In genomic region chr7:70369061-70369730, GRCm38 (mm10) we compare ENCODE assay signal across 8 mouse cellular contexts. TPM values are rescaled to one million over a fixed set of nuclear protein-coding genes. Genes with fewer than 3 reads are reported as not detected.
DNase-seq lines count a peak whose midpoint lies in the region; ATAC-seq and TF ChIP-seq lines count a peak whose summit lies in the region.

No protein-coding gene starts in this region.

- H3K4me2 ChIP-seq in lung, embryonic 14.5 days: peak overlapping the region; percentile 69
- H3K4me2 ChIP-seq in forebrain, embryonic 13.5 days: peak overlapping the region; percentile 58

- peak overlapping the region; percentile 99 for H3K27ac ChIP-seq in lung, embryonic 14.5 days (ENCODE audit: low read depth)
- peak overlapping the region; percentile 85 for H3K27ac ChIP-seq in forebrain, embryonic 13.5 days
- peak overlapping the region; percentile 92 for H3K27ac ChIP-seq in kidney, adult 2 months (ENCODE audit: insufficient read depth, low read depth, low read length)

- peak; percentile 72 for ATAC-seq in lung, embryonic 14.5 days (ENCODE audit: insufficient read depth)
- ATAC-seq in forebrain, embryonic 13.5 days: peak; percentile 50

- DNase-seq in lung, embryonic 14.5 days: peak; percentile 81
- DNase-seq in lung, adult 18-20 months: no peak
- peak; percentile 46 for DNase-seq in kidney, adult 2 months
- DNase-seq in lung, postnatal 14 days: peak; percentile 22
- DNase-seq in yolk sac, embryonic 10.5 days (ENCODE audit: low spot score): peak; percentile 36
- DNase-seq in layer of hippocampus, postnatal 25 days (ENCODE audit: extremely low spot score in 1 of 2, low spot score in 1 of 2): no peak
- no peak for DNase-seq in gastrocnemius, postnatal 10 days

- no peaks in the 10 kb centered on the region for H3K36me3 ChIP-seq in lung, embryonic 14.5 days (ENCODE audit: insufficient read depth)
- H3K36me3 ChIP-seq in forebrain, embryonic 13.5 days (ENCODE audit: poor library complexity, severe bottlenecking): no peaks in the 10 kb centered on the region
- H3K36me3 ChIP-seq in kidney, adult 2 months (ENCODE audit: control insufficient read depth, insufficient read depth, low read length): no peaks in the 10 kb centered on the region

- 3% methylated on average over 37 of the region's 37 CpGs for WGBS in lung, embryonic 14.5 days
- 2% methylated on average over 37 of the region's 37 CpGs for WGBS in forebrain, embryonic 13.5 days
- WGBS in kidney, adult 2 months: 12% methylated on average over 37 of the region's 37 CpGs

- TF ChIP-seq CTCF in lung, embryonic 14.5 days (IDR thresholded peaks at IDR 0.05; ENCODE audit: low read depth): no peak
- no peak for TF ChIP-seq CTCF in kidney, adult 2 months (conservative IDR thresholded peaks at IDR 0.05; ENCODE audit: insufficient read depth, insufficient read length, low read depth, low read length)

- no peaks in the 10 kb centered on the region; the same call in 1 of the 2 replicates for H3K9me3 ChIP-seq in lung, embryonic 14.5 days (ENCODE audit: low read depth, low read length)
- H3K9me3 ChIP-seq in forebrain, embryonic 13.5 days (replicated peaks): no peaks in the 10 kb centered on the region

- peak overlapping the region; percentile 95 for H3K9ac ChIP-seq in lung, embryonic 14.5 days
- peak overlapping the region; percentile 69 for H3K9ac ChIP-seq in forebrain, embryonic 13.5 days

- peak overlapping the region; percentile 96 for H3K4me3 ChIP-seq in lung, embryonic 14.5 days (ENCODE audit: low read depth, low read length)
- H3K4me3 ChIP-seq in forebrain, embryonic 13.5 days: peak overlapping the region; percentile 38
- H3K4me3 ChIP-seq in kidney, adult 2 months (ENCODE audit: insufficient read depth, low read depth, low read length): peak overlapping the region; percentile 65

- no peak for TF ChIP-seq POLR2A in kidney, adult 2 months (IDR thresholded peaks at IDR 0.05; ENCODE audit: low read depth, low read length)

- H3K4me1 ChIP-seq in lung, embryonic 14.5 days (ENCODE audit: insufficient read depth): peaks cover 11% of the 10 kb centered on the region
- H3K4me1 ChIP-seq in forebrain, embryonic 13.5 days: peaks cover 9% of the 10 kb centered on the region
- H3K4me1 ChIP-seq in kidney, adult 2 months (ENCODE audit: control insufficient read depth, insufficient read depth, low read length): peaks cover 18% of the 10 kb centered on the region

- H3K27me3 ChIP-seq in lung, embryonic 14.5 days (ENCODE audit: insufficient read depth, low read length): no peaks in the 10 kb centered on the region
- H3K27me3 ChIP-seq in forebrain, embryonic 13.5 days: peaks cover 91% of the 10 kb centered on the region
- no peaks in the 10 kb centered on the region for H3K27me3 ChIP-seq in kidney, adult 2 months (replicated peaks; ENCODE audit: control insufficient read depth, insufficient read depth, low read length)

RNA-seq across cellular contexts. Expression of gene Nr2f2, which starts 2.7 kb away (rescaled TPM):
- 142 and 146 TPM in 2 replicates for polyA plus RNA-seq in lung, embryonic 14.5 days (2014; fragmentation: Nextera tagmentation; extraction: Ambion mirVana)
- polyA plus RNA-seq in forebrain, embryonic 13.5 days (2015; fragmentation: Nextera tagmentation; extraction: Ambion mirVana): 97.9 and 132 TPM in 2 replicates
- 193 and 288 TPM in 2 replicates for polyA plus RNA-seq in kidney, adult 2 months (2012; rRNA removed)
- 10 to 100 TPM; 40.8 to 45.1 TPM for total RNA-seq in layer of hippocampus, postnatal 25 days (2021)
- total RNA-seq in gastrocnemius, postnatal 10 days (2021): 10 to 100 TPM; 32.7 to 39.2 TPM

Comparison
In these comparisons a context has a peak if more than half of its experiments do, and no peak if none do; other contexts are left out.
1. DNase-seq: peak in lung, embryonic 14.5 days (single experiment), kidney, adult 2 months (single experiment), lung, postnatal 14 days (single experiment) and yolk sac, embryonic 10.5 days (single experiment); none in lung, adult 18-20 months (0 of 2), layer of hippocampus, postnatal 25 days (0 of 2) and gastrocnemius, postnatal 10 days (single experiment).
2. H3K4me3 ChIP-seq: peak in every context shown above with its lines; median percentile 96 in lung, embryonic 14.5 days; 65 in kidney, adult 2 months; 38 in forebrain, embryonic 13.5 days.
3. Peak in every context shown above with its lines, with median percentiles within 50 percentile points of each other: H3K27ac ChIP-seq.